Mouse (Mus musculus) left cerebral cortex, adult 18-20 months (tissue): ENCODE measurements around the gene Neu1. TPM values are rescaled to one million over a fixed set of nuclear protein-coding genes. Genes with fewer than 3 reads are reported as not detected.

Experiments
- DNase-seq, 2 experiments: peaks; one replicate each; pipeline ENCODE4 v3.0.0; 2021 to 2022; ENCODE audit warnings: low spot score in 2 of 2, mixed read lengths in 1 of 2
- long read RNA-seq, 2 experiments: library from polyadenylated mRNA; stranded (forward); transcript quantifications; one replicate each; pipeline ENCODE4 v2.0.0; 2021
- total RNA-seq, 2 experiments: library from RNA; stranded (reverse); gene quantifications; 2 replicates each; pipeline ENCODE4 v1.2.3; 2021

Neu1 gene
- 10 to 100 TPM; 46.2 to 48.4 TPM for total RNA-seq
- long read RNA-seq, experiment 1, transcript Neu1-201 (6 exons, 2,474 nt): major isoform, 57 of 90 reads
- long read RNA-seq, experiment 1, transcript Neu1-202 (5 exons, 3,619 nt): minor isoform, 7 of 90 reads
- long read RNA-seq, experiment 1, partial matches to known transcripts: 15 of 90 reads
- long read RNA-seq, experiment 1, other reads (novel, unspliced or antisense): 11 of 90 reads
- long read RNA-seq, experiment 2, transcript Neu1-201 (6 exons, 2,474 nt): major isoform, 39 of 62 reads
- long read RNA-seq, experiment 2, transcript Neu1-202 (5 exons, 3,619 nt): minor isoform, 5 of 62 reads
- long read RNA-seq, experiment 2, partial matches to known transcripts: 12 of 62 reads
- long read RNA-seq, experiment 2, other reads (novel, unspliced or antisense): 6 of 62 reads

DNA sequence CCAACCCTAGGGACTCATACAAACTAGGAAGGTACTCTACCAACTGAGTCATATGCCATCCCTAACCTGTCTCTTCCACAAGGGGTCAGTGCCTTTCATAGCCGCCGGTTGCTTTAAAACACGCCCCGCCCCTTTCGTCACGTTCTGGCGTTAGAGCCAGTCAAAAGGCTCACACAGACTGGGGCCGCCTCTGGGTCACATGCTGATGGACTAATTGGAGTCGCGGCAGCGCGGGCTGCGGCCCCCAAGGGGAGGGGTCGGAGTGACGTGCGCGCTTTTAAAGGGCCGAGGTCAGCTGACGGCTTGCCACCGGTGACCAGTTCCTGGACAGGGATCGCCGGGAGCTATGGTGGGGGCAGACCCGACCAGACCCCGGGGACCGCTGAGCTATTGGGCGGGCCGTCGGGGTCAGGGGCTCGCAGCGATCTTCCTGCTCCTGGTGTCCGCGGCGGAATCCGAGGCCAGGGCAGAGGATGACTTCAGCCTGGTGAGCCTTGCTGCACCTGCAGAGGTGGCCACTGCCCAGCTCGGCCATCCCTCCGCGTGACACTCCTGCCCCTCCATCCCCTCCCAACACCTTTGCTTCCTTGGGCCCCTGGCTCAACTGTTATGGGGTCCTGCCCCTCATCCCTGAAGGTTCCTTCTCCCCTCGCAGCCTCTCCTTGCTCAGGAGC is at the start of gene Neu1:
TSS of gene Neu1 (plus strand) at position 193 of the 674 bp plus-strand sequence.
- DNase-seq: peak; percentile 97 to 98

DNA sequence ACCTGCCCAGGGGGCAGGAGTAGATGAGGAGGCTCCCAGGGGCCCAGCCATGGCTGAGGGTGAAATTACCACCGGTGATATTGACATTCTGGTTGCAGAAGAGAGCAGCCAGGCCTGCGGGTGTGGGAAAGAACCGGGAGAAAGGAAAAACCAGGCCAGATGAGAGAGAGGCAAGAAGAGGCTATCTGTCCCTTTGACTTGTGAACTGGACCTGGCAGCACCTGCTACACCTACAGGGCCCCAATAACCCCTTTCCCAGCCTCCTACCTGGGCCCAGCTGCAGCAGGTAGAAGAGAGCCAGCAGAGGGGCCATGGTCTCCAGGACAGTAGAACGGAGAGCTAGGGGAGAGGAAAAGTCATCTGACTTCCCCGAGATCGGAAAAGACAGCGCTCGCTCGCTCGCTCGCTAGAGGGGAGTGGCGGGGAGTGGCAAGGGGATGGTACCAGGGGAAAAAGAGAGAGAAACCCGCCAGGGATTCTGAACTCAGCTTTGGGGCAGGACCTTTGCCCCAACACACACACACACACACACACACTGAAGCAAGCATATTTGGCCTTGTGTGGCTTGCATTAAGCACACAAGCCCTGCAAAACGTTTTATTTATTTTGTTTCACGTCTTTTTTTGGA is 49.3 kb upstream of the Neu1 start, which contains the start of gene Gm20547:
TSS of gene Gm20547 (minus strand) at position 360 of the 628 bp plus-strand sequence.
- no peak for DNase-seq

DNA sequence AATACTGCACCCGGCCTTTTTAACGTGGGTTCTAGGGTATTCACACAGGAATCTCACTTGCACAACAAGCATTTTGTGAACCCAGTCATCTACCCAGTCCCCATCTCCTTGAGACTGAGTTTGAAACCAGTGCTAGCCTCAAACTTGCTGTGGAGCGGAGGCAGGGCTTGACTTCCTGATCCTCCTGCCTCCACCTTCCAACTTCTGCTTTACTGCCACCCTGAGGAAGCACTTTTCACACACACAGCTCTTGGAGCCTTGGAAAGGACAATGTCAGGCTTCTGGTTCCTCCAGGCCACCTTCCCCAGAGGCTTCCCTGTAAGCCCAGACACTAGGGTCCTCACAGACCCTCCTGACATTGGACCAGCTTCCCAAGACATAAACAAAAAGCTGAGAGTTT is 47.7 kb upstream of the Neu1 start:
- no peak for DNase-seq

DNA sequence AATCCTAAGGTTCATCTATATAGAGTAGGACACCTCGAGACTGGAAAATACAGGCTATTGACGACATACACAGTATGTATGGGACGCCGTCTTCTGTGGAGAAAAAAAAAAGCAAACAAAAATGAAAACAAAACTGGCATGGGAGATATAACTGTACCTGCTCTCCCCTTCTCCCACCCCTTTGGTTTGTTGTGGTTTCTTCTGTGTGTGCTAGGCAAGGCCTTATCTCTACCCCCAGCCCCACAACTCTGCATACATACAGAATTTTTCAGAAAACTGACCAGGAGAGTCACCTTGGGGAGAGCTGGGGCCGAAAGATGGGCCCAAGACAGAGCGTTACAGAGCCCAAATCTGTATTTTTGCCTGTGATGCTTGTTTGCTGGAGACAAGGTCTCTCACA is 46.3 kb upstream of the Neu1 start:
- no peak for DNase-seq

DNA sequence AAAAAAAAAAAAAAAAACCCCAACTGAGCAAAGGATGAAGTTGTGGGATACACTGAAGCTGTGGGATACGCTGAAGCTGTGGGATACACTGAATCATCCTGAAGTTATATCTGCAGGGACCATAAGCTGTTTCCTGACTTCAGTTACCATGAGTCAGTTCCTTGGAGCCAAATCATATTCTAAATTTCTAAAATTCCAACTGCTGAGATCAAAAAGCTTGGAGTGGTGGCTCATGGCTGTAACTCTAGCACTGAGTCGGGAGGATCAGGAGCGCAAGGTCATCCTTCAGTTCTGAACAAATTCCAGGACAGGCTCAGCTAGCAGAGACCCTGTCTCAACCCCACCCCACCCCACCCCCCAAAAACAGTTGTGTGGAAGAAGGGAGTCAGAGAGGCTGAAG is 45.4 kb upstream of the Neu1 start:
- DNase-seq: no peak

DNA sequence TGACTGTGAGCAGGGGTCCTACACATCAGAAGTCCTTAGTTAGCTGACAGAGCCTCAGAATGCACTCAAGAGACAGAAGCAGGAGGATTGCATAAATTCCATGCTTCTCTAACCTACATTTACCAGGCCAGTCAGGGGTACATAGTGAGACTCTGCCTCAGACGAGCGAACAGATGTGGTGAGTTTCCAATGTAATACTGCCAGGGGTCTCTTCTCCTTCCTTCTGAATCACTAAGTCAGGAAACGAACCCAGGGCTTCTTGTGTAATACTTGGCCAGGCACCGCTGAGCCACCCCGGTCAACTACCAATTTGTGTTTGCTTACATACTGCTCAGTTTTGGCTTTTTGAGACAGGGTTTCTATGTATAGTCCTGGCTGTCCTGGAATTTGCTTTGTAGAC is 43.1 kb upstream of the Neu1 start:
- no peak for DNase-seq

DNA sequence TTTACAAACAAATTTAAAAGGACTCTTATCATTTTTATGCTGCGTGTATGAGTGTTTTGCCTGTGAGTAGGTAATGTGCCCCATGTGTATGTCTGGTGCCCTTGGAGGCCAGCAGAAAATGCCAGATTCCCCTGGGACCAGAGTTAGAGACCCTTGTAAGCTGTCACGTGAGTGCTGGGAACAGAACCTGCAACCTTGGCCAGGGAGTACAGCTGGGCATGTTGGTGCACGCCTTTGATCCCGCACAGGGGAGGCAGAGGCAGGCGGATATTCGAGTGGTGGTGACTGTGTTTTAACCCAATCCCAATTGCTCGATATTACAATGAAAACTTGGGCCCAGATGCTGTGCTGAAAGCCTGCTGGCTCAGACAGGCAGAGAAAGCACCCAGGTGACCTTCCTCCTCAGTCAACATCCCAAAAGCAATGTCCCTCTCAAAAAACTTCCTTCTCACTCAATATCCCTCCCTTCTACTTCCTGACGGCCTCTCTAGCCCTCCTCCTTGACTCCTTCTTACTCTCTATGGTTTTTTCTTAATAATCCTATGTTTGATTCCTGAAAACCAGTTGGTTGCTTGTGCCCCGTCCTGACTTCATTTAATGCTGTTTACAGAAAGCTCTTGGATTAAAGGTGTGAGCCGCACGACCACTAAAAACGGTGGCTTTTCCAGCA is 40.8 kb upstream of the Neu1 start:
- no peak for DNase-seq

DNA sequence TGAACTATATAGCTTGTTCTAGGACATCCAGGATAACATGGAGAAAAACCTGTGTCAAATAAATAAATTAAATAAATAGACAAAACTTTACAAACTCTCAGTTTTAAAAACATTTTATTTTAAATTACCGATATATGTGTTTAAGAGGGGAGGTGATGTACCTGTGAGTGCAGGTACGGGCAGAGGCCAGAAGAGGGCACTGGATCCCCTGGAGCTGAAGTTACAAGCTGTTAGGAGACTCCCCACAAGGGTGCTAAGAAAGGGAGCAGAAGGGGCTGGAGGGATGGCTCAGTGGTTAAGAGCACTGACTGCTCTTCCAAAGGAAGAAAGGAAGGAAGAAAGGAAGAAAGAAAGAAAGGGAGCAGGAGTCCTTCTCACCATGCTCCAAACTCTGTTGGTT is 39.7 kb upstream of the Neu1 start:
- no peak for DNase-seq

DNA sequence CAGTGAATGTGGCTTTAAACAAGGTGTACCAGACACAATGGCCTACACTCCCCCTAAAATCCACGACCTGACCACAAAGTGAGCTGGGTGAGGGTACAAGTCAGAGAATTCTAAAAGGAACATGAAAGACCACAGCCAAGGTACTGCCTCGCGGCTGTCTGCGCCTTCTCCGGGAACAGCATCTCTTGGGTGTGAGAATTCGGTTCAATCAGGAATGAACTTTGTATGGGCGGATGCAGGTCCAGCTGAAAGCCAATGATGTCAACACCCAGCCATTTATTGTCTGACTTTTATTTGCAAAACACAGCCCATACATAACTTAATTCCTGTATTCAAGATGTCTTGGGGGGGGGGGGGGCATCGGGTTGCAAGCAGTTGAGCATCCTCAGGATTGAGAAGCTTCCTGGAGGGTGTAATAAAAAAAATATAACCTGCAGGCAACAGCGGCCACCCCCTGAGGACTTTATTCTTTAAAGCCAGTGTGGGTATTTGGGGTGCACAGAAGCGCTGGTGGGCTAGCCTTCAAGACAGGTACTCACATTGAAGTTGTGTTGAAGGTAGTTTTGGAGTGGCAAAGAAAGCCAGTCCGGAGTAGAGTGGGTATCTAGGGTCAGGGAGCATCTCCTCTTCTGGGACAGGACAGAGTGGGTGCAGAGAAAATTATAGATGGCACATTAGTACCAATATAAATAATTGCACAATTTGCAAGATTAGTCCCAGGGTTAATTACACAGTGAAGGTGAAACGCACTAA is 37.8 kb upstream of the Neu1 start:
- DNase-seq: no peak

DNA sequence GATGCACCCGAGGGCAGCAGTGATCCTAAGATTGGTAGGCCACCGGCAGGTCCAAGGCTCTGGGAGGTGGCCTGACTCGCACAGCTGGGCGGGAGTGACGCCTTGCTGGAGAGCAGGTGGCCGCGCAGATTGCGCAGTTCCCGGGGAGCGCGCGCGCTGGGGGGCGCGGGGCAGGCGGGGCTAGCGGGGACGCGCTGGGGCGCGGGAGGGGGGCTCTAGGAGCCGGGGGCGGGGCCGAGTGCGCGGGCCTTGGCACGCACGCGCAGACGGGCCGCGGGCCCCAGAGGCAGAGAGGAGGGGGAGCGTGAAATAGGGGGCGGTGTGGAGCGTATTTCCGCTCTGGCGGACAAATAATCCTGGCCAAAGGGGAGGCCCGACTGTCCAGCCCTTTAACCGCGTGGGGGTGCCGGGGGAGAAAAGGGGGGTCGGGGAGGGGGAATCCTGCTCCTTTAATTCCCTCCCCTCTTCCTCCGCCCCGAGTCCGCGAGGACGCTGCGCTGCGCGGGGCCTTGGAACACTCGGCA is 36.9 kb upstream of the Neu1 start:
- DNase-seq: peak; percentile 89 to 93

DNA sequence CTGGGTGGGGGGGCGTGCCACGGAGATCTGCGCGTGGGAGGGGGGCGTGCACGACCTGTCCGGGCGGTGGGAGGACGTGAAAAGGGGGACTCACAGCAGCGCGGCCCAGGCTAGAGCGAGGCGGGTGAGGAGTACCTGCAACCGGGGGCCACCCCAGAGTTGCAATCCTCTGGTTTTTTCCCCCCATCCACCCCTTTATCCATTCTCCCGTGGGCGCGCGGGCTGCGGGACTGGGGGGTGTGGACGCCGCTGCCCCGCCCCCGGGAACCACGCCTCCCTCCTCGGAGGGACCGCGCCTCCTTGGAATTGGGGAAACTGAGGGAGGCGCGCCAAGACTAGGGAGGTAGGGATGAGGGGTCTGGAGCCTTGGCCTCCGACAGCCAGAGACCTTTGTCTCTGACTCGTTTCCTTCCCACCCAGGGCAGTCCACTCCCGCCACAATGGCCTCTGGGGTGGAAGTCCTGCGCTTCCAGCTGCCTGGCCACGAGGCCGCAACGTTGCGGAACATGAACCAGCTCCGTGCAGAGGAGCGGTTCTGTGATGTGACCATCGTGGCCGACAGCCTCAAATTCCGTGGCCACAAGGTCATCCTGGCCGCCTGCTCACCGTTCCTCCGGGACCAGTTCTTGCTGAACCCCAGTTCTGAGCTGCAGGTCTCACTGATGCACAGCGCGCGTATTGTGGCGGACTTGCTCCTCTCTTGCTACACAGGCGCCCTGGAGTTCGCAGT is 36.1 kb upstream of the Neu1 start:
- DNase-seq: peak; percentile 42 to 47

DNA sequence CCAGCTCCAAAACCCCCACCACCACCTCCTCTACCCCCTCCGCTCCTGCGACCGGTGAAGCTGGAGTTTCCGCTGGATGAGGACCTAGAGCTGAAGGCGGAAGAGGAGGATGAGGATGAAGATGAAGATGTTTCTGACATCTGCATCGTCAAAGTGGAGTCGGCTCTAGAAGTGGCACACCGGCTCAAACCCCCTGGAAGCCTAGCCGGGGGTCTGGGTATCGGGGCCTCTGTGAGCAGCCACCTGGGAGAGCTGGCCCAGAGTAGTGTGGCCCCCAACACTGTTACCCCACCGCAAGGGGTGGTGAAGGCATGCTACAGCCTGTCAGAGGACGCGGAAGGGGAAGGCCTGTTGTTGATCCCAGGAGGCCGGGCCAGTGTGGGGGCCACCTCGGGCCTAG is 35.3 kb upstream of the Neu1 start:
- no peak for DNase-seq

DNA sequence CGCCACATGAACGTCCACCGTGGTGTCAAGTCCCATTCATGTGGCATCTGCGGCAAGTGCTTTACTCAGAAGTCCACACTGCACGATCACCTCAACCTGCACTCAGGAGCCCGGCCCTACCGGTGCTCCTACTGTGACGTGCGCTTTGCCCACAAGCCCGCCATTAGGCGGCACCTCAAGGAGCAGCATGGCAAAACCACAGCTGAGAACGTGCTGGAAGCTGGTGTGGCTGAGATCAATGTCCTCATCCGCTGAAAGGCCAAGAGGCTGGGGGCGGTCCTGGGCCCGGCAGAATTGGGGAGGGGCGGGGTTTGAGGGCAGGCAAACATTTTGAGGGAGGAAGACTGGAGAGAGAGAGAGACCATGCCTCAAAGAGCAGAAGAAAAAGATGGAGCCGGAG is 34.7 kb upstream of the Neu1 start:
- DNase-seq: no peak

DNA sequence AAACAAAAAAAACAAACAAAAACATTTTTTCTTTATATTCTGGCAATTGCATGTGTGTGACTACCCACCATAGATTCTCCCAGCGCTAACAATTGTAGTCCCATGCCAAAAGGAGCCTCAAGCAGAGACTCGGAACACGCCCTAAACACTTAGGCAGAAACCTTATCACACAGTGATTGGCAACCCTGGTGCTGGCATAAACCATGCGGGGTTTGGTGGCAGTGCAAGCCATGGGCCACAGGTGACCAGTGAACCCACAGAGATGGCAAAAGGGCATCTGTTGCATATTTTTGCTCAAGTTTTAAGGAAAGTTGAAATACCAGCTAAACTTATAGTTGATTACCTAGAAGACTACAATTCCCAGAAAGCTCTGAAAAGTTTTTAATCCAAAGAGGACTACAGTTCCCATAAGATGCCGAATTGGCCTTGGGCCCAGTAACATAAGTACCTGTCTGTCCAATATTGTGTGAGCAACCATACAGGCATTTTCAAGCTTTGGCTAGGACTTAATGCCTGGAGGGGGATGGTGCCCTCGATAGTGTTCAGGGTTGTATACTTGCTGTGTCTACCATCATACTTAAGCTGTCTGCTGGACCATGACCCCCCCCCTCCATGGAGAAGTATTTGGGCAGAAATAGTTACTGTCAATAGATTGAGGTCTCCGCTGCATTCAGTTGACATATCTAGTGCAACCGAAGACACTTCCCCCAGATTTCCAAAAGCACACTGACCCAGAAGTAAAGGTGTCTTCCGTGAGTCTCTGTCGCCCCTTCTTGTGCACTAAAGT is 33.5 kb upstream of the Neu1 start:
- peak; percentile 37 to 50 for DNase-seq

DNA sequence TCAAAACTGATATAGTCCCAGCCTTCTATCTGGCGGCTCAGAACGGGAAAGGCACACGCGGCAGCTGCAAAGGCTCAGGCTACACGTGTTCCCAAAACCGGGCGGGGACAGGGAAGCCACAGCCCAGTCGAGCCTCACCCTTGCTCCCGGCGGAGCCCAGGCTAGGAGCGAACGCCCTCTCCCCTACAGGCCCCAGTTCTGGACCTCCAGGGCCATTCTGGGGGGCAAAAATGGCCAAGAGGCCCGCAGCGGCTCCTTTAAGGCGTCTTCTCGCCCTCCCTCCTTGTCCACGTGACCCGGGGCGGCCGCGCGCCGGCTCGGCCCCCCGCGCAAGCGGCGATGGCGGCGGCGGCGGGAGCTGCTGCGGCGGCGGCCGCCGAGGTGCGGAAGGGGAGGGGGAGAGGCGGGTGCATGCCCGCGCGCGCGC is 32.9 kb upstream of the Neu1 start, which contains the start of the genes C2 and Ehmt2:
TSS of gene C2 (minus strand) at position 106 of the 427 bp plus-strand sequence.
TSS of gene Ehmt2 (plus strand) at position 310 of the 427 bp plus-strand sequence.
- peak; percentile 76 to 90 for DNase-seq

DNA sequence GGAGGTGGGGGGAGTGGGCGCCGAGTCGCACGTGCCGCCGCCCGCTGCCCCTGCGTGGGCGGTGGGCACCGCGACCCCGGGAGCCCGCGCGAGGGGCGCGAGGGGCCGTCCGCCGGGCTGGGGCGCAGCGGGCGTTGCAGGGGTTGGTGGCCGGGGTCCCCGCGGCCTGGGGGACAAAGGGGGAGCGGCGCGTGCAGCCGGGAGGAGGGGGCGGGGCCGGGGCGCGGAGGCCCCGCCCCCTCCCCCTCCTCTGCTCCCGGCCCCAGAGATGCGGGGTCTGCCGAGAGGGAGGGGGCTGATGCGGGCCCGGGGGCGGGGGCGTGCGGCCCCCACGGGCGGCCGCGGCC is 32.4 kb upstream of the Neu1 start:
- DNase-seq: no peak

DNA sequence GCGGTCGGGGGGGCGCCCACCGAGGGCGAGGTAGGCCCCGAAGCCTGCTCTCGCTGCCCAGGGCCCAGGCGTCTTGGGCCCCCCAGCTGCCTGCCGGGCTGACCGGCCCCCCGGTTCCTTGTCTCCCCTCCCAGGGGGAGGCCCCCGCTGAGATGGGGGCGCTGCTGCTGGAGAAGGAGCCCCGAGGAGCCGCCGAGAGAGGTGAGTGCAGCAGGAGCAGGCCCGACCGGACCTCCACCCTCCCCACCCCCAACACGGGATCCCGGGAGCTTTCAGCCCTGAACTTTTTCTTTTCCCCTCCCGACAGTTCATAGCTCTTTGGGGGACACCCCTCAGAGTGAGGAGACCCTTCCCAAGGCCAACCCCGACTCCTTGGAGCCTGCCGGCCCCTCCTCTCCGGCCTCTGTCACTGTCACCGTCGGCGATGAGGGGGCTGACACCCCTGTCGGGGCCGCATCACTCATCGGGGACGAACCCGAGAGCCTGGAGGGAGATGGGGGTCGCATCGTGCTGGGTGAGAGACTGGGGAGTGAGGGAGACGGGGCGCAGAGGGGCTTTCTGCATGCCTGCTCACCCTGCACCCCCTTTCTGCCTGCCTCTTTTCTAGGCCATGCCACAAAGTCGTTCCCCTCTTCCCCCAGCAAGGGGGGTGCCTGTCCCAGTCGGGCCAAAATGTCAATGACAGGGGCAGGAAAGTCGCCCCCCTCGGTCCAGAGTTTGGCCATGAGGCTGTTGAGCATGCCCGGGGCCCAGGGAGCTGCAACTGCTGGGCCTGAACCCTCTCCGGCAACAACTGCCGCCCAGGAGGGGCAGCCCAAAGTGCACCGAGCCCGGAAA is 31.8 kb upstream of the Neu1 start:
- peak; percentile 20 to 39 for DNase-seq

DNA sequence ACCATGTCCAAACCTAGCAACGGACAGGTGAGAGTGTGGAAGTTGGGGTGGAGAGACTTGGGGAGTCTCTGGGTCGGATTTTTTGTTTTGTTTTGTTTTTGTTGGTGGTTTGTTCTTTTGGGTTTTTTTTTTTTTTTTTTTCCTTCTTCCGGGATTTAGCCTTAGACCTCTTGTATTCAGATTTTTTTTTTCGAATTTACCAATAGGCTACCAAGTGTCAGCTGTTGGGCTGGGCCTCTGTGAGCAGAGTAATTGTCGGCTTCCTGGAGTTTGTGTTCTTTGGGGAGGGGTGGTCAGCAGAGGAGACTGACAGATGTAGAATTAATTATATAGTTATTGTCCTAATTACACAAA is 31.2 kb upstream of the Neu1 start:
- no peak for DNase-seq
